Mouse (Mus musculus) heart, adult 8-10 months (tissue): Measurements from ENCODE around the gene Tmem132a. TPM values are rescaled to one million over a fixed set of nuclear protein-coding genes. Genes with fewer than 3 reads are reported as not detected.

ENCODE experiments used
- DNase-seq: peaks from one replicate; pipeline ENCODE4 v3.0.0; 2022; ENCODE audit warnings: low spot score
- total RNA-seq, 4 experiments: library from RNA; stranded (reverse); gene quantifications; 2 replicates each; pipeline ENCODE4 v1.2.4; 2022

The Tmem132a gene
- total RNA-seq, 4 experiments from 2014 or later, result 9.2 to 11.3 (median 10.9) TPM

DNA sequence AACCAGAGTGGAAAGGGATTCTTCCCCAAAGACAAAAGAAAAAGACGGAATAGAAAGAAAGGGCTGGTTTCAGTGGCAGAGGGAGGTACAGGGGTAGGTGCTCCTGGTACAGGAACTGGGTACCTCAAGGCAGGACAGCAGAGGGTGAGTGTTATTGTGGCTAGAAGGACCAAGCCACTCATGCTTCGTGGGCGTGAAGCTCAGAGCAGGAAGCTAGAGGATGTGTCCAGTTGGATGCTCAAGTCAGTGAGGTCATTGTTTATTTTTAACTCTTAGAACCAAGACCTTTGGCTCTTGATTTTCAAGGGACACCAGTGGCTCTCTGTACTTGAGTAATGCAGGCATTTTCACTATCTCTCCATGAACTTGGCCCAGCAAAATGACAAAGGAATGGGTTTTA lies 37.7 kb downstream of the Tmem132a start:
- no peak for DNase-seq

DNA sequence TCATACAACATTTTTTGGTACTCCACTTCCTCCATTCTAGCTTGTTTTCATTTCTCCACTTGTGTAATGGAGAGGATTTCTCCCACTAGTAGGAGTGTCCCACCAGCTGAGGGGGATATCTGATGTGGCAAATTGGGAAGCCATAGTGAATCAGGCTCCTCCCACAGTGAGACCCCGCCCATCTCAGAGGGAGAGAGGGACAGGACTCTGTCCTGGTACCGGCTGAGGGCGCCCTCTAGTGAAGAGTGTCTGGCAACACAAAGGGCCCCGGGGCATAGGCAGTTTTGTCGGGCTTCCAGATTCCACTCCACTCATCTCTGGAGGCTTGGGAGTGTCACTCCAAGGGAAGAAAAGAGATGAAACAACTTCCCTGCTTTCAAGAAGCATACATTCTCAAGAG lies 38.3 kb downstream of the Tmem132a start:
- DNase-seq, result peak; percentile 63

GRCm38 (mm10) chr19:10829436-10830175 lies 40.1 kb downstream of the Tmem132a start, which contains the start of gene Cd6:
Gene Cd6, minus strand, starts transcription at chr19:10830058.
- DNase-seq, result no peak

GRCm38 (mm10) chr19:10828321-10828720 lies 41.4 kb downstream of the Tmem132a start:
- DNase-seq, result no peak

GRCm38 (mm10) chr19:10824061-10824460 lies 45.7 kb downstream of the Tmem132a start:
- DNase-seq, result no peak

DNA sequence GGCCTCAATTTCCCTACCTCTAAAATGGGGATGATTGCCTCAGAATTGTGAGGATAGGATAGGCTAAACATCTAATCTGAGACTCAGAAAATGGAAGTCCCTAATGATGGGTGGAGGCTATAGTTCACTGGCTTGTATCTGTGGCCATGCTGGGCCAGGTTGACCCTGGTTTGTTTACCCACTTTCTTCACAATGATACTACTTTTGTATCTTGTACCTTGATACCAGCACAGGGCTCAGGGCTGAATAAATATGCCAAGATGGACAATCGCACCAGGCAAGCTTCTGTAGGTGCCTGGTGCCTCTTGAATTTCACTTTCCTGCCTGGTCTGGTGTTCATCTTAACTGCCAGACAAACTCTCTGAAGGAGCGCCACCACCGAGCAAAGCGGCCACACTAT lies 47.2 kb downstream of the Tmem132a start:
- DNase-seq, result no peak

DNA sequence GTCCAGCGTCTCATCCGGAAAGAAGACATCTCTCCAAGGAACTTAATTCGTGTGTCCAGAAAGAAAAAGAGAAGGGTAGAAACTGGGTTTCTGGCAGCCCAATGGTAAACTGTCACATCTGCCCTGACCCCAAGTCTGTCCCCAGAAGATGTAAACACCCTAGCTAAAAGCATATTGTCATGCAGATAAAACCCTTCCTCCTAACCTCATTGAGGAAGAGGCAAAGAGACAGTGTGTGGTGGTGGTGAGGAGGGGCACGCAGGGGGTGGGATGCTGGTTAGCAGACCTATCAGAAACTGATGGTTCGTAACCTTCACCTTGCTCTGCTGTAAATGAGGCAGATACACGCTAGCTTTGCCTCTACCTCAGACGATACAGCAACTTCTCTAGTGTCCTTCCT lies 48.4 kb downstream of the Tmem132a start:
- no peak for DNase-seq

- no peak for DNase-seq
These were observed 51.4 kb downstream of the Tmem132a start for GRCm38 (mm10) chr19:10818217-10818946.

DNA sequence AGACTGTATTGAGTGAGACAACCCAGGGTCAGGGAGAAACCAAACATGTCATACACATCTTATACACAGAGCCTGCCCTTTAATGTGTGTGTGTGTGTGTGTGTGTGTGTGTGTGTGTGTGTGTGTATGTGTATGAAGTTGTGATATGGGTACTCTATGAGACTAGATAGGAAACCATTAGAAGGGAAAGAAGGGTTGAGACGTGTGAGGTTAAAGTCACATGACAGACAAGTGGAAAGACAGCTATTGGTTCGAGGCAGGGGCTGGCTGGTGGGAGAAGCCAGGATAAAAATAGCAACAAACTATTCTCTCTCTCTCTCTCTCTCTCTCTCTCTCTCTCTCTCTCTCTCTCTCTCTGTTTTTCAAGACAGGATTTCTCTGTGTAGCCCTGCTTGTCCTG lies 53.3 kb downstream of the Tmem132a start:
- no peak for DNase-seq

- no peak for DNase-seq
These were observed 53.9 kb downstream of the Tmem132a start for GRCm38 (mm10) chr19:10815871-10816270.

DNA sequence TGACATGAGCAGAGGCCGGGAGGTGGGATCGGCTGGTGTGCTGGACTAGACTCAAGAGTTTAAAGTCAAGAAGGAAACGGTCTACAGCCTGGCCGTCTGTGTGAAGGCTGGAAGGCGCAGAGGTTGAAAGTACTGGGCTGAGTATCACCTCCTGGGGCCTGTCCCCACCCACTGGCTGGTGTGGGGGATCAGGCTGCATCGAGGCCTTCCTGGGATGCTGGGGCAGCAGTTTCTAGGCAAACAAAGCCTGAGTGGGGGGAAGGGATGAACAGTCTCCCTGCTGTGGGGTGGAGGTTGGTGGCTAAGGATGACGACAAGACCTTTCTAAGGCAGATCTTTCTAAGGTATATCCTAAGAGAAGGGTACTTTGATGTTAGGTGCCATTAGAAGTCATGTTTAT lies 55.8 kb downstream of the Tmem132a start:
- DNase-seq, result no peak

DNA sequence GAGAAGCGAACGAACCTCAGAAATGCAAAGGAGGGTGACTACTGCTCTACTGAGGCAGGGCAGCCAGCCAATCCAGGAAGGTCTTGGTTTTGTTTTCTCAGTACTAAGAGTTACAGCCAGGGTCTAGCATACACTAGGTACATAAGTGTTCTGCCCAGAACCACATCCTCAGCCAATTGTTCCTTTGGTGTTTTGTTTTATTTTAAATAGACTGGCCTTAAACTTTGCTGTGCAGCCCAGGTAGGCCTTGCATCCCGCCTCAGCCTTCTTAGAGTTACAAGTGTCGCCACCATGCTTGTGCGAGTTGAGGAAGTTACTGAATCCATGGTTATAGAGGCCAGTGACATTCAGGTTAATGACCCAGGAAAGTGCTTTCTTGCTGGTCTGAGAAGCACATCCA lies 56.7 kb downstream of the Tmem132a start:
- no peak for DNase-seq

DNA sequence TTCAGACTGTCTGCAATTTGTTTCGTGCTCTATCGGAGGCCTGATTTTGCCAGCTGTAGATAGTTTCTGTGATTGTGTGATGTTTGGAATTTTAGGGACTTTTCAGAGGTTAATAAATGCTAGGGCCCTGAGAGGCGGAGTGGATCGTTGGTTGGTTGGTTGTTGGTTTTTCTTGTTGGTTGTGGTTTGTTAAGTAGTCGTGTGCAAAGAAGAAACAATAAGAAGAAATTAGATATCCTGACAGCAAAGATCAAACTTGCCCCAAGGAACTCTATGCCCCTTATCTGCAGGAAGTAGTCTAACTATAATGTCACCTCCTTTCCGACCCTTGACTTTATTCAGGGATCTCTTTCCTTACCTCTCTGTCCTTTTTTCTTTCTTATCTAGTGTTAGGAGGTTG lies 58.3 kb downstream of the Tmem132a start:
- DNase-seq, result no peak

GRCm38 (mm10) chr19:10810176-10810492 lies 59.6 kb downstream of the Tmem132a start:
- no peak for DNase-seq

DNA sequence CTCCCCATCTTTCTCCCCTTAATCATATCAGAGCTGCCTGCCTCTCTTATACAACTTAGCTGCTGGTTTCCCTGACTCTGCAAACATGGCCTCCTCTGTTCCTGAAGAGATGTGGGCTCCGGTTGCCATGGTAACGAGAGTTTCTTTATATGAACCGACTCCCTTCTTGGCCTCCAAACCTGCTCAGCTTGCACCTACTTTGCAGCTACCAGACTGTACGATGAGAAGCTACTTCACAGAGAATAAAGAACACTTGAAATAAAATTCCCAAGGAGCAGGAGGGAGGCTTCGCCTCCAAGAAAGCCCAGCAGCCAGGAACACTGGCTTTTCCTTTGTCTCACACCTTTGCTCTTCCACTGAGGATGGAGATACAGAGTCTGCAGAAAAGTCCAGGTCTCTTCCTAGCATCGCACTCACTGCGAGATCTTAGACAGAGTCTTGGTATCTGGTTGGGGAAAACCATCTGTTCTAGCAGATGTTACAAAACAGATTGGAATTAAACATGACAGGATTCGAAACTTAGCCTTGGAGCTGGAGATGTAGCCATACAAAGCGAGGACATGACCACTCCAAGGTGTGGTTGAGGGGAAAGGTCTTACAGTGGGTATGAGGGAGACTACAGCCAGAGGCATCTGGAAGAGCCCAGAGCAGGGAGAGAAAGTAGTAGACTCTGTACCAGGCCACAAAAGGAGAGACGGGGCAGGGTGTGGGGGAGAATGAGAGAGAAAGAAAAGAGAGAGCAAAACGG lies 60.1 kb downstream of the Tmem132a start:
- no peak for DNase-seq

GRCm38 (mm10) chr19:10808524-10809233 lies 61.1 kb downstream of the Tmem132a start:
- DNase-seq, result no peak

Other genes with a start within 250 kb of the Tmem132a start
- not detected for gene Vwce, start 235.7 kb downstream of the Tmem132a start, total RNA-seq
- not detected for gene Pga5, start 191.9 kb downstream of the Tmem132a start, total RNA-seq
- 10 to 100 TPM; 21.0 to 25.1 (median 23.0) TPM for gene Vps37c, start 181.2 kb downstream of the Tmem132a start, total RNA-seq
- under 1 TPM; 0.16 to 0.26 (median 0.21) TPM for gene Cd5, start 130.9 kb downstream of the Tmem132a start, total RNA-seq
- gene Cd6, start 39.9 kb downstream of the Tmem132a start, total RNA-seq, result under 1 TPM in 1 of 4 experiments, not detected in 3; 0.37 TPM
- gene Slc15a3, start 30.2 kb downstream of the Tmem132a start, total RNA-seq, result 1 to 10 TPM; 1.7 to 2.7 (median 2.1) TPM
- 100 to 1,000 TPM; 103 to 117 (median 104) TPM for gene Tmem109, start 12.1 kb upstream of the Tmem132a start, total RNA-seq
- 100 to 1,000 TPM; 259 to 280 (median 264) TPM for gene Prpf19, start 25.3 kb upstream of the Tmem132a start, total RNA-seq
- not detected for gene Zp1, start 50.7 kb upstream of the Tmem132a start, total RNA-seq
- gene Ptgdr2, start 67.2 kb upstream of the Tmem132a start, total RNA-seq, result under 1 TPM in 1 of 4 experiments, not detected in 3; 0.19 TPM
- gene Ccdc86, start 79.3 kb upstream of the Tmem132a start, total RNA-seq, result 1 to 10 TPM; 5.6 to 7.3 (median 6.4) TPM
- gene Ms4a10, start 104.7 kb upstream of the Tmem132a start, total RNA-seq, result not detected
- gene Ms4a15, start 123.3 kb upstream of the Tmem132a start, total RNA-seq, result not detected
- not detected for gene Ms4a18, start 148.1 kb upstream of the Tmem132a start, total RNA-seq
- gene Ms4a8a, start 211.2 kb upstream of the Tmem132a start, total RNA-seq, result 1 to 10 TPM in 3 of 4 experiments, under 1 TPM in 1; 0.82 to 4.2 (median 1.4) TPM